Mouse (Mus musculus): Measurements from ENCODE around the gene Cyyr1. TPM values are rescaled to one million over a fixed set of nuclear protein-coding genes. Genes with fewer than 3 reads are reported as not detected.
"Not testable (repeated sequence)": the region's sequence is repeated elsewhere in the genome, so short reads cannot be mapped to it uniquely, and the experiment has no call there.

The Cyyr1 gene
- polyA plus RNA-seq (2014; fragmentation: Nextera tagmentation; extraction: Ambion mirVana) = 4.7 and 6.0 TPM in 2 replicates

DNA sequence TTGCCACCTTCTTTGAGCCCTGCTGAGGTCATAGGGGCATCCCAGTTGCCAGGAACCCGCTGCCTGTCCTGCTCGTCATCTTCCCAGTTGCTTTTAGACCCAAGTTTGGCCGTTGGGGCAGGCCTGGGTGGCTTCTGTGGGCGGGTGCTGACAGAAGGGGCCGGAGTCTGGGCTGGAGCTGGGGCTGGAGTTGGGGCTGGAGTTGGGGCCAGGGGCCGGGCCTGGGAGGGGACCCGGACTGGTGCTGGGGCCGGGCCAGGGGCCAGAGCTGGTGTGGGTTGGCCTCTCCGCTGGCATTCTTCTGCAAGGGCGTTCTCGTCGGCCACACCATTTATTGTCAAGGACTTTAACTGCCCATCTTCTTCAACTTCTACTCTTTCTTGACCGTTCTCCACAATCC, at the start of gene Cyyr1:
Gene Cyyr1 (minus strand): TSS at position 101 of the 400 bp plus-strand sequence.
- not testable (repeated sequence) for DNase-seq (ENCODE audit: low spot score); H3K4me1 ChIP-seq (replicated peaks; ENCODE audit: control insufficient read depth, insufficient read depth, low read length); H3K4me3 ChIP-seq (ENCODE audit: low read depth, low read length); H3K27ac ChIP-seq (ENCODE audit: low read depth); H3K9ac ChIP-seq (ENCODE audit: low read length); H3K36me3 ChIP-seq (ENCODE audit: control insufficient read depth, insufficient read depth, low read length); H3K27me3 ChIP-seq (replicated peaks; ENCODE audit: control insufficient read depth, insufficient read depth, low read length); ATAC-seq (replicated peaks; ENCODE audit: low FRiP score, low TSS enrichment, low read depth); H3K4me2 ChIP-seq (ENCODE audit: low read length); H3K9me3 ChIP-seq (ENCODE audit: control insufficient read depth, low read length)
- WGBS = 74% methylated on average over 7 of the region's 13 CpGs

DNA sequence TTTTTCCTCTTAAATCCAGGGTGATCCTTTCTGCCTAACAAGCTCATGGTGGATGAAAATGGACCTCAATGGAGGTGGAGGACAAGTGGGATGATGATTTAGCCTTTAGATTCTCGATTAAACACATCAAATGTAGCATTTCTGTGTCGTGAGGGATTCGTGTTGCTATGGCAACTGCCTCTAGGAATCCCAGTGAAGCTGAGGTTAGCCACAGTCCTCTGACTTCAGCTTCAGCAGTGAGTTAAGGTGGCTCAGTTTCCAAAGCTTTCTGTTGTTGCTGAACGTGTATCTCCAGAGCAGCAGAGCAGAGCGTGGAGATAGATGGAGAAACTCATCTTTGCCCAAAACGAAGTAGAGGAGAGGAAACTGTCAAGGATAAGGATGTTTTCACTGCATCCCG, 35.6 kb upstream of the Cyyr1 start:
- no peak overlapping the region for H3K9ac ChIP-seq (ENCODE audit: low read length)
- no peak overlapping the region for H3K27ac ChIP-seq (ENCODE audit: low read depth)
- no peak for DNase-seq (ENCODE audit: low spot score)
- WGBS = 82% methylated on average over 7 of the region's 7 CpGs
- no peaks in the 10 kb centered on the region for H3K4me1 ChIP-seq (replicated peaks; ENCODE audit: control insufficient read depth, insufficient read depth, low read length)
- H3K27me3 ChIP-seq (replicated peaks; ENCODE audit: control insufficient read depth, insufficient read depth, low read length) = no peaks in the 10 kb centered on the region
- H3K36me3 ChIP-seq (ENCODE audit: control insufficient read depth, insufficient read depth, low read length) = no peaks in the 10 kb centered on the region
- no peak overlapping the region for H3K4me3 ChIP-seq (ENCODE audit: low read depth, low read length)
- no peak for ATAC-seq (replicated peaks; ENCODE audit: low FRiP score, low TSS enrichment, low read depth)
- no peak overlapping the region for H3K4me2 ChIP-seq (ENCODE audit: low read length)
- no peaks in the 10 kb centered on the region for H3K9me3 ChIP-seq (ENCODE audit: control insufficient read depth, low read length)

DNA sequence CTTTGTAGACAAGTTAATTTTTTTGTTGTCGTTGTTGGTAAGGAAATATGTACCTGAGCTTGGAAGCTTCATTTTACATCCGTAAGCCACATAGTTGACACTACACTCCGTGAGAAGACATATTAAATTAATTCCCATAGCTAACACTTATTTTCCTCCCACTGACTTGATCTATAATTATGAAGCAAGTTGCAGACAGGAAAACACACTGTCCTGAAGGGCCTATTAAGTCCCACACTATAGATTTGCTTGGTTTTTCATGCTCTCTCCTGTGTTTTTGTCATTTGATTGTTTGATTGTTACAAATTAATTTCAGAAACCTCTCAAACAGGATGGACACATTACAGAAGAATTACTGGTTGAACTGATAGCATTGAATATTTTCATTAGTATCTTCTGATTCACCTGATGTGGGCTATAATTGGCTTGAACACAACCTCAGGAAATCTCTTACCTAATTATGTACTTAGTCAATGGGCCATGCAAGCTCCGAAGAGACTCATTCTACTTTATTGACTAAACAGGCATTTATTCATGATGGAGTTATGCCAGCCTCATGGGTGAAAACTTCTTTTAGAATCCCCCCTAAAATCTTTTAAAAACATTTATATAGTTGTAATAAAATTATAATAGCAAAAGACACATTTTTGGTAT, 34.5 kb upstream of the Cyyr1 start:
- Histone ChIP-seq H3K9me3 (ENCODE audit: control insufficient read depth, low read length) (no peaks in the 10 kb centered on the region), H3K4me2 (ENCODE audit: low read length) (no peak overlapping the region), H3K4me1 (replicated peaks; ENCODE audit: control insufficient read depth, insufficient read depth, low read length) (no peaks in the 10 kb centered on the region), H3K4me3 (ENCODE audit: low read depth, low read length) (no peak overlapping the region), H3K36me3 (ENCODE audit: control insufficient read depth, insufficient read depth, low read length) (no peaks in the 10 kb centered on the region), H3K27ac (ENCODE audit: low read depth) (no peak overlapping the region), H3K27me3 (replicated peaks; ENCODE audit: control insufficient read depth, insufficient read depth, low read length) (no peaks in the 10 kb centered on the region), H3K9ac (ENCODE audit: low read length) (no peak overlapping the region)
- ATAC-seq (replicated peaks; ENCODE audit: low FRiP score, low TSS enrichment, low read depth) (no peak), DNase-seq (ENCODE audit: low spot score) (no peak)
- WGBS = 90% methylated on average over 4 of the region's 4 CpGs

DNA sequence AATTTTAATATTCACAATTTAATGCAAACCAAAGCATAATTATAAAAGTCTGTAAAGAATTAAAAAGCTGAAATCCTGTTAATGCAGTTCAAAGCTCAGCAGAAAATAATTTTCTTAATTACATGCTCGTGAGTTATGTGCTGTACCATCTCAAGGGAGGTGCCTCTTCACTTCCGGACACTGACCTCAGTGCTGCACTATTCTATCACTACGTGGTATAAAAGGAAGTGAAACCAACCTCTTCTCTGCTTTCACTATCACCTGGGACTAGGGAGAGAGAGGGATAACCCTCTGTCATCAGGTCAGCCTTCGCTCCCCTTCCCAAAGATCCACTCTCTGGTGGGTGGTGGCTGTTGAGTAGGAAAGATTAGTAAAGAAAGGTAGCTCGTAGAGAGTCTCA, 13.3 kb upstream of the Cyyr1 start:
- Histone ChIP-seq H3K27me3 (replicated peaks; ENCODE audit: control insufficient read depth, insufficient read depth, low read length) (no peaks in the 10 kb centered on the region), H3K9ac (ENCODE audit: low read length) (no peak overlapping the region), H3K4me2 (ENCODE audit: low read length) (no peak overlapping the region), H3K4me1 (replicated peaks; ENCODE audit: control insufficient read depth, insufficient read depth, low read length) (no peaks in the 10 kb centered on the region), H3K9me3 (ENCODE audit: control insufficient read depth, low read length) (no peaks in the 10 kb centered on the region), H3K4me3 (ENCODE audit: low read depth, low read length) (no peak overlapping the region), H3K27ac (ENCODE audit: low read depth) (no peak overlapping the region), H3K36me3 (ENCODE audit: control insufficient read depth, insufficient read depth, low read length) (no peaks in the 10 kb centered on the region)
- WGBS = 82% methylated on average over 5 of the region's 5 CpGs
- ATAC-seq (replicated peaks; ENCODE audit: low FRiP score, low TSS enrichment, low read depth) = no peak
- no peak for DNase-seq (ENCODE audit: low spot score)

DNA sequence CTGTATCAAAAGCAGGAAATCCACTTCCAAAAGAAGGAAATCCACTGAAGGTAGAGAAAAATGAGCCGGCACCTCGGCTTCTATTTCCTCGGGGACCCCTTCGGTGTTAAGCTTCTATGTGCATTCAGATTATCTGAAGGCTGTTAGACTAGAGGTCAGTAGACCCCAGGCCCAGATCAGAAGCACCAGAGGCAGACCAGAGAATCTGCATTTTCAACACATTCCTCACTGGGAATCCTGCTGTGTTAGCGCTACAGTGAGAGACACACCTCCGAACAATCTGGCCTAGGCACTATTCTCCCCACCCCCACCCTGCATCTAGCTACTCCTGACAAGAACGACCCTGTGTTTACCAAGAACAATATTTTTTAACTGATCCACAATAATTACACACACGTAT, 641 bp upstream of the Cyyr1 start:
- DNase-seq (ENCODE audit: low spot score) (no peak), ATAC-seq (replicated peaks; ENCODE audit: low FRiP score, low TSS enrichment, low read depth) (no peak)
- 39% methylated on average over 8 of the region's 8 CpGs for WGBS

DNA sequence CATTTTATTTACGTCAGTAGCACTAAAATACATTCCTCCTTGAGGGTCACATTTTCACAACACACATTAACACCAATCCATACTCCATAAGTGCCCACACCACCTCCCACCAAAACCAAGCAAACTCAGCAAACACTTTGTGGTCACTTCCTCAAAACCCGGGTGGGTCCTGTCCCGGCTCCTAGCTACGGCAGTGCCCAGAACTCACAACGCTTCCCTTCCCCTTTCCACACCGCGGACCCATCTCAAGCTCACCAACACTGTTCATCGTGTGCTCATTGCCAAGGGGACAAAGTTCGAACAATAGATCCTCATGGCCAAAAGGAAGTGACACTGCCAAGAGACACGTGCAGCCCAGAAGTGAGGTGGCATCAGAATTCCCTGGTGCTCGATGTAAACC, 1.2 kb downstream of the Cyyr1 start:
- 73% methylated on average over 1 of the region's 11 CpGs for WGBS
- H3K27me3 ChIP-seq (replicated peaks; ENCODE audit: control insufficient read depth, insufficient read depth, low read length); H3K9me3 ChIP-seq (ENCODE audit: control insufficient read depth, low read length); H3K4me2 ChIP-seq (ENCODE audit: low read length); H3K27ac ChIP-seq (ENCODE audit: low read depth); H3K4me1 ChIP-seq (replicated peaks; ENCODE audit: control insufficient read depth, insufficient read depth, low read length); H3K9ac ChIP-seq (ENCODE audit: low read length); ATAC-seq (replicated peaks; ENCODE audit: low FRiP score, low TSS enrichment, low read depth); DNase-seq (ENCODE audit: low spot score); H3K36me3 ChIP-seq (ENCODE audit: control insufficient read depth, insufficient read depth, low read length); H3K4me3 ChIP-seq (ENCODE audit: low read depth, low read length): not testable (repeated sequence)

More for the DNA sequence above, 641 bp upstream of the Cyyr1 start:
- peaks cover 5% of the 10 kb centered on the region for H3K4me1 ChIP-seq (replicated peaks; ENCODE audit: control insufficient read depth, insufficient read depth, low read length)
- no peak overlapping the region for H3K9ac ChIP-seq (ENCODE audit: low read length)
- H3K27me3 ChIP-seq (replicated peaks; ENCODE audit: control insufficient read depth, insufficient read depth, low read length) = no peaks in the 10 kb centered on the region
- H3K4me2 ChIP-seq (ENCODE audit: low read length) = no peak overlapping the region
- no peaks in the 10 kb centered on the region for H3K36me3 ChIP-seq (ENCODE audit: control insufficient read depth, insufficient read depth, low read length)
- H3K9me3 ChIP-seq (ENCODE audit: control insufficient read depth, low read length) = no peaks in the 10 kb centered on the region
- H3K27ac ChIP-seq (ENCODE audit: low read depth) = no peak overlapping the region
- H3K4me3 ChIP-seq (ENCODE audit: low read depth, low read length) = no peak overlapping the region

DNA sequence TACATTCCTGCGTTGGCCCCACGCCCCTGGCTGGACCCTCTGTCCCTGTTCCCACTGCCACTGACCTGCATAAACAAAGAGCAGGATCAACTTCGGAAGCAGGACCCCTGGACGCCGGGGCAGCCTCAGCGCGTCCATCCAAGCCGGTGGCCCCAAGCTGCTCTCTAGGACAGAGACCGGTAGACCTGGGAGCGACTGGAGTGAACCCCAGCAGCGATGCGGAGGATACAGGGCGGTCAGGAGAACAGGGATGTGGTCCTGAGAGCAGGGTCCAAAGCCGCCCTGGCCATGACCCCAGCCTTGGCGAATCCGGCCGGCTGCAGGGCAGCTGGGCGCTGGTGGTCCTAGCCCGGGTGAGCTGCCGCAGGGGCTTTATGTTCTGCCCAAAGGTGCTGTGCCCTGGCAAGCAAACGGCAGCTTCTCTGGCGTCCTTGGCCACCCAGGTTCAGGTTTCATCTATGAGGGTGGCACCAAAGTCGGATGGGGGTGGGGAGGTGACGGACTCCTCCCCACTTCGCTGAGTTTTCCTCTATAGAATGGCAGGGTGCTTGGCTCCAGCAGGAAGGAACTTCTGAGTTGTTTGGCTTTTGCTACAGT, 3.1 kb downstream of the Cyyr1 start:
- 0 out of 2 replicates have a peak overlapping the region, but pooled peaks have one; percentile 16 for H3K27ac ChIP-seq (ENCODE audit: low read depth)

DNA sequence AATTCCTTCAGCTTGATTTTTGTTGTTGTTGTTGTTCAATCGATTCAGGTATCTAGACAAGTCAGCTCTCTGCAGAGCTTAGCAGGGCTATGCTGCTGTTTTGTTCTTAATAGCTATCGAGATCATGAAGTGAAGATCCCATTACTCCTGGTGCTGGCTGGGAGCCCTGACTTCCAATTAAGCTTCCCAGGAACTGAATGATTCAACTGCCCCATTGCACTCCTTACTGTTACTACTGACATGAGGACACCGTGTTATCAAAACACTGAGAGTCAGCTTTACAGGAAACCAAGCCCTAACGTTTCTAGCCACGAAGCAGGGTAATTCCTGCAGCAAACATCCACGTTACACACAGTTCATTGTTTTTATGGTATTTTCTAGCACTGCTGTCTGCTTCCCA, 6.7 kb downstream of the Cyyr1 start:
- Histone ChIP-seq H3K36me3 (ENCODE audit: control insufficient read depth, insufficient read depth, low read length) (no peaks in the 10 kb centered on the region), H3K9ac (ENCODE audit: low read length) (no peak overlapping the region), H3K27me3 (replicated peaks; ENCODE audit: control insufficient read depth, insufficient read depth, low read length) (no peaks in the 10 kb centered on the region), H3K4me3 (ENCODE audit: low read depth, low read length) (no peak overlapping the region), H3K27ac (ENCODE audit: low read depth) (no peak overlapping the region), H3K9me3 (ENCODE audit: control insufficient read depth, low read length) (no peaks in the 10 kb centered on the region), H3K4me1 (replicated peaks; ENCODE audit: control insufficient read depth, insufficient read depth, low read length) (peaks cover 5% of the 10 kb centered on the region), H3K4me2 (ENCODE audit: low read length) (no peak overlapping the region)
- no peak for ATAC-seq (replicated peaks; ENCODE audit: low FRiP score, low TSS enrichment, low read depth)
- WGBS = 65% methylated on average over 6 of the region's 6 CpGs
- no peak for DNase-seq (ENCODE audit: low spot score)

More for the DNA sequence above, 3.1 kb downstream of the Cyyr1 start:
- H3K36me3 ChIP-seq (ENCODE audit: control insufficient read depth, insufficient read depth, low read length) = no peaks in the 10 kb centered on the region
- WGBS = 5% methylated on average over 22 of the region's 25 CpGs
- peaks cover 5% of the 10 kb centered on the region for H3K4me1 ChIP-seq (replicated peaks; ENCODE audit: control insufficient read depth, insufficient read depth, low read length)
- DNase-seq (ENCODE audit: low spot score) (peak; percentile 55), ATAC-seq (replicated peaks; ENCODE audit: low FRiP score, low TSS enrichment, low read depth) (no peak; the same call in 1 of the 2 replicates)
- H3K27me3 ChIP-seq (replicated peaks; ENCODE audit: control insufficient read depth, insufficient read depth, low read length) = no peaks in the 10 kb centered on the region
- H3K4me2 ChIP-seq (ENCODE audit: low read length) = peak overlapping the region; percentile 60
- no peaks in the 10 kb centered on the region for H3K9me3 ChIP-seq (ENCODE audit: control insufficient read depth, low read length)
- peak overlapping the region; percentile 37 for H3K4me3 ChIP-seq (ENCODE audit: low read depth, low read length)
- H3K9ac ChIP-seq (ENCODE audit: low read length) = peak overlapping the region; percentile 47

Data from intestine, embryonic 14.5 days (tissue).